Mouse (Mus musculus): ENCODE results near the gene Kif13a.

The Kif13a gene

GRCm38 (mm10) chr13:46921559-46921958 is 8.1 kb downstream of the Kif13a start:
- DNase-seq (ENCODE audit: low spot score), result no peak

DNA sequence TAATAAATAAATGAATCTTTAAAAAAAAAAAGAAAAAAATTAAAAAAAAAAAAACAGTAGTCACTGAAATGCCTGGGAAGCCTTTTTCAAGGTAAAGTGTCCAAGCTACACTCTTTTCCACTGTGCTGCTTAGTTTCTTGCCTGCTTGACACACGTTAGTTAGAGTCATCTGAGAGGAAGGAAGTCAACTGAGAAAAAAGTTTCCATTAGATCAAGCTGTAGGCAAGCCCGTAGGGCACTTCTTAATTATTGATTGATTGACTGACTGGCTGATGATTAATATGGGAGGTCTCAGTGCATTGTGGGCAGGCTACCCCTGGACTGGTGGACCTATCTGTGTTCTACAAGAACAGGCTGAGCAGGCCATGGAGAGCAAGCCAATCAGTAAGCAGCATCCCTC is 9.9 kb downstream of the Kif13a start:
- no peak for DNase-seq (ENCODE audit: low spot score)

DNA sequence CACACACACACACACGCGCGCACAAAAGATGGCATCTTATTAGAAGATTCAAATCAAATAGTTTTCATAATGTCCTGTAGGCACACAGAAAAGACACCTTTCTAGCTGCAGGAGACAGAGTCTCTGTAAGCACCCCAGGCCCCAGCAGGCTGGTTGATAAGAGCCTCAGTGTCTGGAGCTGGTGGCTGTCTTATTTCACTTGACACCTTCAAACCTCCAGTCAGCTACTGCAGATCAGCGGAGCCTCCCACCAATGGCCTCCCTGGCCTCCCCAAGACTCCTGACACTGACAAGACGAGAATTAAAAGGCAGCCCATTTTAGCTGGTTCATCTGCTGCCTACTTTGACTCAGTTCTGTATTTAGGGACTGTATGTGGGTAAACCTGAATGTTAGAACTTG is 11.2 kb downstream of the Kif13a start:
- DNase-seq (ENCODE audit: low spot score), result no peak

DNA sequence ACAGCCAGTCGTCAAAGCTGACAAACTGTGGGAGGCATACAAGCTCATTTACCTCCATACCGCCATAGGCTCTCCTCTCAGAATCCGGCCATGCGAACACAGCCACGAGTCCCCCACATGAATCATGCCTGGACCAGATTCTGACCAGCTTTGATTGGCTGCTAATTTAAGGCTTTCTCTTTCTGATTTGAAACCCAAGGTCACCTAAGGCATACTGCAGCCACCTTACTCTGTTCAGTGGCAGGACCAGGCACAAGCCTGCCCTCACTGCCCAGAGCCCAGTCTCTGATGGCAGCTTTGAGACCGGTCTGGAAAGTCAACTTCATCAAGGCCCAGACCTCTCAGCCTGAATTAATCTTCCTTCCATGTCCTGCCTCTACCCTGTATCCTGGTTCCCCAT is 17.7 kb downstream of the Kif13a start:
- no peak for DNase-seq (ENCODE audit: low spot score)

DNA sequence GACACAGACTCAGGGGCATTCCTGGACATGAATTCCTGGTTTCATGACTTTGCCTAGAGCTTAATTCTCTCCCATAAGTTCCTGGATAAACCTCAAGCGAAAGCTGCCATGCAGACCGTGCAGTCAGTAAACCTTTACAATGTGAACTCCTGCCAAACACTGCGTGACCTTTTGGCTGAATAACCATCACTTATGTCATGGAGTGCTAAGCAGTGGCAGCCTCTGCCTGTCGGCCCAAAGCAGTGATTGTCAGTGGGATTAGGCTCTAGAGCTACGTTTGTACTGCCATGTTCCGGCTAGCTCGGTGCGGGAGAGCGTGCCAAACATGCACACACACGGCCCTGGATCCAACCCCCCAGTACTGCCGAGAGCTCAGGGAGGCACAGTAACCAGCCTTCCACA is 18.6 kb downstream of the Kif13a start:
- no peak for DNase-seq (ENCODE audit: low spot score)

DNA sequence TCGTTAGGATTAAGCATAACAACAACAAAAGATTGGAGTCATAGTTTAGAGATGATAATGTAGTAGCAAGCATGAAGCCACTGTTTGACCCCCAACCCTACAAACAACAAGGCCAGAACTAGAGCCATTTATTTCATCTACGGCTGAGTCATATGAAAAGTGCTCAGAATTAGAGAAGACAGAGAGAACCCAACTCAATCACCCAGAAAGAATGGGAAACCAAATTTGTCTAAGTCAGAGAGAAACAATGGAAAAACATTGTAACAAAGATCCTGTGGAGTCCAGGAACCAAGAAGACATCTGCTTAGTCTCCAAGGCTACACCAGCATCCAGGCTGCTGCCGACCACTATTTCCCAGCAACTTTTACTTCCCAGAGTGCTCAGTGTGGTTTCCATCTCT is 19.7 kb downstream of the Kif13a start:
- no peak for DNase-seq (ENCODE audit: low spot score)

DNA sequence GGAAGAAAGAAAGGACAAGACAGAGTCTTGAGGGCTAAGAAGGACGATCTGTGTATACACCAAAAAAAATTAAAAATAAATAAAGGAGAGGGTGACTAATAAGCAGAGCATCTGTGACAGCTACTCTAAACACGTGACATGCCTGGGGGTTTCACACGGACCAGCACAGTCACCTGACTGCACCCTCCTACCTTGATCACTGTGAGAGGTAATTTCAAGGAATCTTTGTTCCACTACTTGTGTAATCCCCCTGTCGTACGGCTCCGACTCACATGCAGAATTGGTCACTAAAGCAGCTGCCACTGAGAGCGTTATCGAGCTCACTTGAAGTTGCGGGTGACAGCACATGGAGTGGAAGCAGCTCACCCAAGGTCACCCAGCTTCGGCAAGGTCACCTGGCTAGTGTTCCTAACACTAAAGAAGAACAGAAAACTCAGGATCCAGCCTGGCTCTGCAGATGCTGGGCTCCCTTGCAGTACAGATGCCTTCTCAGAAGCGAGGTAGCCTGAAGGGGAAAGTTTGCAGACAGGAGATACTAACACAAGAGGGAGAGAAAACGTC is 20.6 kb downstream of the Kif13a start:
- no peak for DNase-seq (ENCODE audit: low spot score)

DNA sequence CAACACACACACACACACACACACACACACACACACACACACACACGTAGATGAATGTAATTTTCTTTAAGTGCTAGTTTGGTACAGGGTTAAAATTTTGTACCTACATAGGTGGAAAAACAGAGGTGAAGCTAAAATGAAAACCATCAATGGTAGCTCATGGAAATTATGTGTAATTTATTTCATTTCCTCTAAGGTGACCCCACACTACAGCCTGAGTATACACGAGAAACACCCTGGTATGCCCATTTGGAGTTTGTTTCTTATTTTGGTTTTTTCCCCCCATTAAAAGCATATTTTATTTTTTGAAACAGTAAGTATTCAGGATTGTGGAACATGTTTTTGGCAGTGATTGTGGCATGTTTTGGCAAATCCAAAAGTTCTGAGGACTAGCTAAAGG is 21.3 kb downstream of the Kif13a start:
- DNase-seq (ENCODE audit: low spot score), result no peak

GRCm38 (mm10) chr13:46907861-46908260 is 21.8 kb downstream of the Kif13a start:
- DNase-seq (ENCODE audit: low spot score), result peak; percentile 43

DNA sequence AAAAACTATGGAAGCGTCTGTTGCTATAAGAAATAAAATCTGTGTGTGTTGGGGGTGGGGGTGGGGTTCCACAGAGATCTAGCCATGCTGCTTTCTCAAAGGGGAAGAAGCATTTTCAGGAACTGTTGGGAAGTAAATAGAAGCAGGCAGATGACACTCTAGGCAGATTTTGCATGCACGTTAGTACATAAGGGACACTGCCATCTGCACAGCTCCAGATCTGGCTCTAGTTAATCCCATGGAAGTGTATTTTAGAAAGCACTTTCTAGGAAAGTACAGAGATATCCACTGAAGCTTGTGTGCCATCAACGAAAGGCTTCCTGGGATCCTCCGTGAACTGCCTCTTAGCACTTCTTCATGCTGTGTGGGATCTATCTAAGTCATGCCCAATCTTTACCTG is 22.6 kb downstream of the Kif13a start:
- no peak for DNase-seq (ENCODE audit: low spot score)

GRCm38 (mm10) chr13:46905971-46906370 is 23.7 kb downstream of the Kif13a start:
- no peak for DNase-seq (ENCODE audit: low spot score)

DNA sequence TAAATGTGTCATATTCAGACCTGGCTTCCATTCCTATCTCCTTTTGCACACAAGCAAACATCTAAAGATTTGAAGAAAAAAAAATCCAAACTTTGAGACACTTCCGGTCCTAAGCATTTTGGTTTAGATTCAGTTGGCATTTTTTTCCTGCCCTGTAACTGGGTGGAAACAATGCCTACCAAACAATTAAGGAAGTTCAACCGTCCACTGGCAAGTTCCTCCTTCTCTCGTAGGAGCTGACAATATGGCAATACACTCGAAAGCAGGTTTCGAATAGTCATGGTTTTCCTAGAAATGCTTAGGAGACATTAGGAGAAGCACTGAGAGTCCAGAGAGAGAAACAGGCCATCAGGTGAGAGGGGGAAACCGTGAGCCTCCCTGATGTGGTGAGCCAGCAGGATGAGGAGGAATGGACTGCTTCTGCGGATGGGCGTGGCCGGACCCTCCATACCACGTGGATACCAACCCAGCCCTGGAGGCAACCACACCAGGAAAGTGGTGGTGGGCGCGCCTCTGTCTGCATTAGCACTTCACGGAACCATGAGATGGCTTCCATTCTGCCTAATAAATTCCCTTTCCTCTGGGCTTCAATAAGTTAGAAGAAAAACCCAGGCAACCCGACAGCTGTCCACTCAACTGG is 24.6 kb downstream of the Kif13a start:
- DNase-seq (ENCODE audit: low spot score), result no peak

GRCm38 (mm10) chr13:46902568-46903255 is 27.0 kb downstream of the Kif13a start:
- DNase-seq (ENCODE audit: low spot score), result no peak

GRCm38 (mm10) chr13:46900870-46901555 is 28.7 kb downstream of the Kif13a start:
- DNase-seq (ENCODE audit: low spot score), result no peak

DNA sequence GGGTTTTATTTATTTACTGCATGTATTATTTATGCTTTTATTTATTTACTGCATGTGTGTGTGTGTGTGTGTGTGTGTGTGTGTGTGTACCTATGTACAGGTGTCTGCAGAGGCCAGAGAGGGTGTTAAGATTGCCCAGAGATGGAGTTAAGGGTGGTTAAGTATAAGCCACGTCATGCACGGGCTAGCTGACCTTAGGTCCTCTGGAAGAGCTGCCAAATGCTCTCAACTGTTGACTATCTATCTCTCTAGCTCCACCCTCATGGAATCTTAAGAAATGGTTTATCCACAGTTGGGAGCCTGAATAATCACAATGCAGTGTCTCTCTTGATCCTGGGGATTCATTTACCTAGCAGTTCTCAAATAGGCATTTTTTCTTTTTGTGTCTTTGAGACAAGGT is 30.8 kb downstream of the Kif13a start:
- no peak for DNase-seq (ENCODE audit: low spot score)

DNA sequence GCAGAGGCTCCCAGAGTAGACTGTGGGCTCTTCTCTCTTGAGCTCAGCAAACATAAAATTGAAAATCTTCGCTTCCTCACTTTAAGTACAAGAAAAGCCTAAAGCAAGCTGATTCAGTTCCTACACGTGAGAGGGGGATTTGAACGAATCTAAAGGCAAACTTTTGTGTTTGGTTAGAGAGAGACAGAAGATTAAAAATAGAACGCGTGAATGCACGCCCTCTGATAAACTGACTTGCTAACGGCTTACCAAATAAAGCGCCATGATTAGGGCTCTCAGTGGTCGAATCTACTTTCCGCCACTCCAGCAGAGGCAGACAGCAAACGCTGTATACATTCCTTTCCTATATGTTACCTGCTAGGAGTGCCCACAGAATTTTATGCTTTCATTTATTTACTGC is 31.3 kb downstream of the Kif13a start:
- no peak for DNase-seq (ENCODE audit: low spot score)

- DNase-seq (ENCODE audit: low spot score), result no peak
Observed at GRCm38 (mm10) chr13:46892380-46892779, 37.3 kb downstream of the Kif13a start.

DNA sequence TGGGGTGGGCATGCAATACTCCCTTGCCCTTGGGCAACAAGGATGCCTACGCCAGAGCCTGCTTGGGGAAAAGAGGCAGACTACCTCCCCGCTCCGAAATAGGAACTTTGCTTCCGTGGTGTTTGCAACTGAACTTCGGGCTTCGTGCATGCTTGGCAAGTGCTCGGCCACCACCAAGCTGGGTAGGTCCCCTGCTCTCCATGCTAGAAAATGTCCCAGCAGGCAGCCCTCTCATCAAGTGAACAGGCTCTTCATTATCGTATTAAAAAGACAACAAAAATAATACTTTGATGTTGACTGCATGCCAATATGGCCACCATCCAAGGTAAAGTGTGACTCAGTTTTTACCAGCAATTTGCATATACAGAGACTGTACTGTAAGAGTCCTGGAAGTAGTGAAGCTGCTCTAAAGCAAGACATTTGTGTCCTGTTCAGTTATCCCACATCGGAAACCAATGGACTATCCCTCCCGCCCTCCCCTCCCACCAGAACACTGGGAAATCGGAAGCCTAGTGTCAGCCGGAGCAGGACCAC is 41.5 kb downstream of the Kif13a start:
- no peak for DNase-seq (ENCODE audit: low spot score)

GRCm38 (mm10) chr13:46886497-46887261 is 43.0 kb downstream of the Kif13a start:
- no peak for DNase-seq (ENCODE audit: low spot score)

DNA sequence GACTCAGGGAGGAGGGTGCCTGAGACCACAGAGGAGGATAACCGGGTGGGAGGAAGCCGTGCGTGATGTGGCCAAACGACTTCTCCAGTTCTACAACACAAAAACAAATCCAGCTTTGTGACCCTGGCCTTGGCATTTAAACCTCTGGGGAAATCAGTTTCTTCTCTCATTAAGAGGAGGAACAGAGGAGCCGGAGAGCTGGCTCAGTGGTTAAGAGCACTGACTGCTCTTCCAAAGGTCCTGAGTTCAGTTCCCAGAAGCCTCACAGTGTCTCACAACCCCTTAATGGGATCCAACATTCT is 44.0 kb downstream of the Kif13a start:
- DNase-seq (ENCODE audit: low spot score), result no peak

- no peak for DNase-seq (ENCODE audit: low spot score)
Observed at GRCm38 (mm10) chr13:46884898-46885758, 44.5 kb downstream of the Kif13a start.

Measured in urinary bladder, postnatal 14 days (tissue).